Comparison of ENCODE assay signal across 8 mouse cellular contexts in genomic region chr7:46396231-46396927, GRCm38 (mm10). TPM values are rescaled to one million over a fixed set of nuclear protein-coding genes. Genes with fewer than 3 reads are reported as not detected.
DNase-seq lines count a peak whose midpoint lies in the region; ATAC-seq and TF ChIP-seq lines count a peak whose summit lies in the region.

Kcnc1 (plus strand) TSS chr7:46396497.

- H3K4me1 ChIP-seq in E14TG2a.4 (replicated peaks; ENCODE audit: low read depth, low read length): peaks cover 17% of the 10 kb centered on the region
- H3K4me1 ChIP-seq in forebrain, postnatal 0 days (ENCODE audit: insufficient read depth): peaks cover 21% of the 10 kb centered on the region
- H3K4me1 ChIP-seq in lung, embryonic 15.5 days: peaks cover 15% of the 10 kb centered on the region

- H3K27me3 ChIP-seq in E14TG2a.4 (ENCODE audit: insufficient read depth, low read length): peaks cover 75% of the 10 kb centered on the region
- no peaks in the 10 kb centered on the region for H3K27me3 ChIP-seq in forebrain, postnatal 0 days (ENCODE audit: insufficient read depth, low read length)
- H3K27me3 ChIP-seq in lung, embryonic 15.5 days: peaks cover 78% of the 10 kb centered on the region

- TF ChIP-seq CTCF in E14TG2a.4 (conservative IDR thresholded peaks at IDR 0.05; ENCODE audit: low read length): no peak
- peak; percentile 53 for TF ChIP-seq CTCF in forebrain, postnatal 0 days (IDR thresholded peaks at IDR 0.05; ENCODE audit: low read depth)

- peak; percentile 77 for ATAC-seq in forebrain, postnatal 0 days
- ATAC-seq in hematopoietic stem cell, adult 5-6 weeks (replicated peaks in 1 of 2; ENCODE audit: insufficient read depth in 1 of 2, low FRiP score in 2 of 2, low TSS enrichment in 1 of 2, low read depth in 1 of 2, poor library complexity in 2 of 2, severe bottlenecking in 2 of 2): peak; percentile 64 to 87
- peak; percentile 71 for ATAC-seq in lung, embryonic 15.5 days (ENCODE audit: borderline replicate concordance, extremely low read depth, low FRiP score, low TSS enrichment)

- WGBS in forebrain, postnatal 0 days: 2% methylated on average over 75 of the region's 93 CpGs
- under 1% methylated on average over 74 of the region's 93 CpGs for WGBS in lung, embryonic 15.5 days

- no peaks in the 10 kb centered on the region for H3K36me3 ChIP-seq in E14TG2a.4 (ENCODE audit: insufficient read depth, low read length)
- peaks cover 2% of the 10 kb centered on the region; the same call in 1 of the 2 replicates for H3K36me3 ChIP-seq in forebrain, postnatal 0 days (ENCODE audit: insufficient read depth)
- no peaks in the 10 kb centered on the region for H3K36me3 ChIP-seq in lung, embryonic 15.5 days

- peak within 1 kb of the TSS; percentile 86 for H3K9ac ChIP-seq in forebrain, postnatal 0 days
- no peak within 1 kb of the TSS for H3K9ac ChIP-seq in lung, embryonic 15.5 days

- H3K9me3 ChIP-seq in E14TG2a.4 (ENCODE audit: low read length): no peaks in the 10 kb centered on the region
- H3K9me3 ChIP-seq in forebrain, postnatal 0 days (ENCODE audit: low read length): no peaks in the 10 kb centered on the region
- no peaks in the 10 kb centered on the region for H3K9me3 ChIP-seq in lung, embryonic 15.5 days

- peak within 1 kb of the TSS; percentile 73 for H3K4me2 ChIP-seq in forebrain, postnatal 0 days (ENCODE audit: low read depth)
- peak within 1 kb of the TSS; percentile 88 for H3K4me2 ChIP-seq in lung, embryonic 15.5 days

- peak; percentile 85 for DNase-seq in cerebellum, adult 11 months
- peak; percentile 89 for DNase-seq in forebrain, postnatal 0 days
- peak in 1 of 2 experiments; percentile 55 for DNase-seq in layer of hippocampus, adult 8-10 months (ENCODE audit: low spot score in 2 of 2)
- peak; percentile 74 for DNase-seq in ovary, postnatal 10 days (ENCODE audit: low spot score)
- DNase-seq in thymus, postnatal 10 days (ENCODE audit: low spot score in 2 of 2): peak; percentile 37 to 67

- H3K27ac ChIP-seq in forebrain, postnatal 0 days (ENCODE audit: low read depth, low read length): peak within 1 kb of the TSS; percentile 85
- no peak within 1 kb of the TSS for H3K27ac ChIP-seq in lung, embryonic 15.5 days

- peak within 1 kb of the TSS; percentile 80 for H3K4me3 ChIP-seq in E14TG2a.4 (replicated peaks; ENCODE audit: low read length)
- peak within 1 kb of the TSS; percentile 88 for H3K4me3 ChIP-seq in forebrain, postnatal 0 days (ENCODE audit: low read depth, low read length)
- peak within 1 kb of the TSS; percentile 46 for H3K4me3 ChIP-seq in lung, embryonic 15.5 days

RNA-seq across cellular contexts. Expression of gene Kcnc1, which starts in this region (rescaled TPM):
- total RNA-seq in forebrain, postnatal 0 days (2014; rRNA removed): 19.2 and 23.3 TPM in 2 replicates
- 9.3 and 22.8 TPM in 2 replicates for polyA plus RNA-seq in forebrain, postnatal 0 days (2015; fragmentation: Nextera tagmentation; extraction: Ambion mirVana)
- 0.19 and 0.25 TPM in 2 replicates for total RNA-seq in hematopoietic stem cell, adult 5-6 weeks (2017)
- 100 to 1,000 TPM; 103 to 134 (median 116) TPM for total RNA-seq in layer of hippocampus, adult 8-10 months (2022)
- polyA plus RNA-seq in lung, embryonic 15.5 days (2015; fragmentation: Nextera tagmentation; extraction: Ambion mirVana): 0.24 and 0.37 TPM in 2 replicates

Comparison
In these comparisons a context has a peak if more than half of its experiments do, and no peak if none do; other contexts are left out.
1. RNA of gene Kcnc1 (total RNA-seq): 103 to 134 TPM in layer of hippocampus, adult 8-10 months and 19.2 to 23.3 TPM in forebrain, postnatal 0 days; 0.19 to 0.25 TPM in hematopoietic stem cell, adult 5-6 weeks; every median in the first group is over 10 times any median in the second.
2. Peak in ATAC-seq in hematopoietic stem cell, adult 5-6 weeks; RNA of the gene not detected or under 1 TPM.
3. Peak in ATAC-seq, H3K4me3 ChIP-seq and H3K4me2 ChIP-seq in lung, embryonic 15.5 days; RNA of the gene not detected or under 1 TPM.
4. Peak in every context shown above with its lines, with median percentiles within 50 percentile points of each other: H3K4me3 ChIP-seq and ATAC-seq.